Mouse (Mus musculus) C2C12 (cell line): ENCODE results near the gene Jph3. TPM values are rescaled to one million over a fixed set of nuclear protein-coding genes. Genes with fewer than 3 reads are reported as not detected.

Source experiments
- H3K27me3 ChIP-seq: one replicate; pipeline ENCODE4 v1.6.1; 2011; ENCODE audit not compliant: control insufficient read depth, insufficient read depth, insufficient read length
- H3K36me3 ChIP-seq: one replicate; pipeline ENCODE4 v1.6.1; 2011; ENCODE audit not compliant: control insufficient read depth, insufficient read depth
- H3K4me3 ChIP-seq: one replicate; pipeline ENCODE4 v1.5.1; 2011; ENCODE audit warnings: mild to moderate bottlenecking, control low read depth; ENCODE audit not compliant: poor library complexity, insufficient read depth, severe bottlenecking
- H3K79me2 ChIP-seq: one replicate; pipeline ENCODE4 v1.6.1; 2011; ENCODE audit not compliant: control insufficient read depth, insufficient read depth
- H3K79me3 ChIP-seq: one replicate; pipeline ENCODE4 v1.6.1; 2011; ENCODE audit warnings: low read depth, control low read depth
- H3ac ChIP-seq: one replicate; pipeline ENCODE3; 2011; ENCODE audit warnings: low read depth; ENCODE audit not compliant: control insufficient read depth, insufficient read length
- CEBPB ChIP-seq: IDR thresholded peaks from one replicate; pipeline ENCODE4 v1.6.1; 2011; ENCODE audit warnings: low read depth, mild to moderate bottlenecking, control low read depth, moderate library complexity
- CTCF ChIP-seq: IDR thresholded peaks from one replicate; pipeline ENCODE4 v1.5.1; 2011; ENCODE audit not compliant: control insufficient read depth, insufficient read depth, insufficient read length
- FOSL1 ChIP-seq: IDR thresholded peaks from one replicate; pipeline ENCODE4 v1.8.0; 2011; ENCODE audit warnings: mild to moderate bottlenecking, low read length; ENCODE audit not compliant: poor library complexity, insufficient read depth, severe bottlenecking
- MAX ChIP-seq: IDR thresholded peaks from one replicate; pipeline ENCODE4 v1.6.1; 2011; ENCODE audit warnings: mild to moderate bottlenecking, control low read depth
- MYOD1 ChIP-seq: IDR thresholded peaks from one replicate; pipeline ENCODE4 v1.6.1; 2011; ENCODE audit warnings: low read depth; ENCODE audit not compliant: control insufficient read depth, insufficient read length
- MYOG ChIP-seq: IDR thresholded peaks from one replicate; pipeline ENCODE4 v1.6.1; 2011; ENCODE audit not compliant: control insufficient read depth, insufficient read length; ENCODE audit errors: extremely low read depth
- USF1 ChIP-seq: IDR thresholded peaks from one replicate; pipeline ENCODE4 v1.6.1; 2011; ENCODE audit warnings: low read depth, mild to moderate bottlenecking, control low read depth, moderate library complexity
- polyA plus RNA-seq: library from polyadenylated mRNA; unstranded; fragments of >200 nt; fragmentation: generic; extraction: Trizol; gene quantifications from one replicate; pipeline ENCODE4 v1.2.1, GENCODE M21; 2012; ENCODE audit warnings: missing spikeins

Jph3 gene
- polyA plus RNA-seq, 1 experiment = 0.02 TPM

DNA sequence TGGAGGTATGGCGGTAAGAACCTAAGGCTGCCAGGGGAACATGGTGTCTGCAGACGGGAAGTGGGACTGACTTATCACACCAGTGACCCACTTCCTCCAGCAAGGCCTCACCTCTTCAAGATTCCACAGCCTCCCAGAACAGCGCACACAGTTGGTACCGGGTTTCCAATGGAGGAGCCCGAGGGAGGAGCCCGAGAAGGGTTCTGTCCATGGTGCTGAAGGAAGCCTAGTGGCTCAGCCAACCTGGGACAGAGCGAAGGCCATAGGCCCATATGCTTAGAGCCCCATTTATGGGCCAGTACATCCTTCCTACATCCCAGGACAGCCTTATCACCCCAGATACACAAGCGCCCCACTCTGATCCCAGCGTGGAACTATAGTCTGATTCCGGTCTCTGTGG, 32.1 kb downstream of the Jph3 start:
- H3K79me2 ChIP-seq = no peaks in the 10 kb centered on the region
- no peaks in the 10 kb centered on the region for H3K79me3 ChIP-seq
- H3K4me3 ChIP-seq = no peak overlapping the region
- H3ac ChIP-seq = no peak overlapping the region
- TF ChIP-seq CTCF = no peak
- no peaks in the 10 kb centered on the region for H3K36me3 ChIP-seq
- peaks cover 49% of the 10 kb centered on the region for H3K27me3 ChIP-seq

GRCm38 (mm10) chr8:121762999-121763699, 33.7 kb downstream of the Jph3 start:
- Histone ChIP-seq H3K36me3 (no peaks in the 10 kb centered on the region), H3ac (no peak overlapping the region), H3K79me2 (no peaks in the 10 kb centered on the region), H3K27me3 (peaks cover 57% of the 10 kb centered on the region), H3K4me3 (no peak overlapping the region), H3K79me3 (no peaks in the 10 kb centered on the region)
- TF ChIP-seq MYOG (no peak), MYOD1 (no peak), CTCF (no peak), CEBPB (no peak), FOSL1 (no peak), USF1 (no peak), MAX (no peak)

- no peaks in the 10 kb centered on the region for H3K79me3 ChIP-seq
- no peak for TF ChIP-seq FOSL1
- no peak for TF ChIP-seq MAX
- TF ChIP-seq MYOD1 = no peak
- no peak for TF ChIP-seq CEBPB
- TF ChIP-seq CTCF = no peak
- no peak for TF ChIP-seq USF1
- no peak for TF ChIP-seq MYOG
- no peak overlapping the region for H3K4me3 ChIP-seq
- no peak overlapping the region for H3ac ChIP-seq
- no peaks in the 10 kb centered on the region for H3K79me2 ChIP-seq
- H3K27me3 ChIP-seq = peaks cover 55% of the 10 kb centered on the region
- H3K36me3 ChIP-seq = no peaks in the 10 kb centered on the region
Observed at GRCm38 (mm10) chr8:121763700-121764013, 34.2 kb downstream of the Jph3 start.

DNA sequence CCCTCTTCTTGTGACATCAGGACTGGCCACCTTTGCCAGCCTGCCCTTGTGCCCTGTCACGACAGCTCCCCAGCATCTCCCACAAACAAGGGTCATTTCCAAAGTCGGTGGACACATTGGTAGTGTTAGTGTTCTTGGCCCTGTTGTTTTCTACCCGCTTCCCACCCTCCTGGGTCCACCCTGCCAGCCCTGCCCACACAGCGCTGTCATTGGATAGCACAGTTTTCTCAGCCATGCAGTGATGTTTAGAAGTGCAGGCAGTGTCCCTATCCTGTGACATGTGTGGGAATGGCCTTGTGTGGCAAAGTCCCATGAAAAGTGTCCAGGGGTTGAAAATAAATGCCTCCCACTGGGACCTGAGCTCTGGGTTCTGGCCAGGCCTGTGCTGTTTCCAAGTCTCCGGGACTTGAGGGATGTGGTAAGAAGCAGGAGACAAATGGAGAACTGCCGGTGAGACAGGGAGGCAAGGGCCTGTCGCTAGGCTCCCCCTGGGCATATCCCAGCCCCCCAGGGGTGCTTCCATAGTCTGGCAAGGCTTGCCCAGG, 36.2 kb downstream of the Jph3 start:
- Histone ChIP-seq H3K79me2 (no peaks in the 10 kb centered on the region), H3ac (no peak overlapping the region), H3K4me3 (no peak overlapping the region), H3K27me3 (peaks cover 65% of the 10 kb centered on the region), H3K36me3 (no peaks in the 10 kb centered on the region), H3K79me3 (no peaks in the 10 kb centered on the region)
- TF ChIP-seq MYOD1 (no peak), FOSL1 (no peak), CEBPB (no peak), USF1 (no peak), MYOG (no peak), MAX (no peak), CTCF (no peak)

GRCm38 (mm10) chr8:121769095-121769494, 39.7 kb downstream of the Jph3 start:
- Histone ChIP-seq H3ac (no peak overlapping the region), H3K79me2 (no peaks in the 10 kb centered on the region), H3K27me3 (peaks cover 71% of the 10 kb centered on the region), H3K36me3 (no peaks in the 10 kb centered on the region), H3K4me3 (no peak overlapping the region), H3K79me3 (no peaks in the 10 kb centered on the region)
- TF ChIP-seq MYOD1 (no peak), CEBPB (no peak), USF1 (no peak)

GRCm38 (mm10) chr8:121769621-121770020, 40.2 kb downstream of the Jph3 start:
- Histone ChIP-seq H3K79me3 (no peaks in the 10 kb centered on the region), H3ac (no peak overlapping the region), H3K4me3 (no peak overlapping the region), H3K36me3 (no peaks in the 10 kb centered on the region), H3K27me3 (peaks cover 71% of the 10 kb centered on the region), H3K79me2 (no peaks in the 10 kb centered on the region)
- TF ChIP-seq CTCF = no peak
- TF ChIP-seq USF1 = no peak
- TF ChIP-seq MAX = no peak
- TF ChIP-seq MYOD1 = no peak
- no peak for TF ChIP-seq CEBPB
- no peak for TF ChIP-seq FOSL1
- TF ChIP-seq MYOG = no peak
